Mouse (Mus musculus) lung, adult 2 months (tissue): ENCODE measurements around the gene Sntg2.

ENCODE experiments used
- CTCF ChIP-seq: fragments of 200-500 bp; IDR thresholded peaks from 2 replicates; pipeline ENCODE4 v1.5.1; 2011; ENCODE audit warnings: mild to moderate bottlenecking, low read length, control low read depth; ENCODE audit not compliant: insufficient read depth
- POLR2A ChIP-seq: fragments of 200-500 bp; IDR thresholded peaks from 2 replicates; pipeline ENCODE4 v1.6.1; 2011; ENCODE audit warnings: low read depth, mild to moderate bottlenecking, control low read depth, low read length, borderline replicate concordance; ENCODE audit errors: extremely low read depth

DNA sequence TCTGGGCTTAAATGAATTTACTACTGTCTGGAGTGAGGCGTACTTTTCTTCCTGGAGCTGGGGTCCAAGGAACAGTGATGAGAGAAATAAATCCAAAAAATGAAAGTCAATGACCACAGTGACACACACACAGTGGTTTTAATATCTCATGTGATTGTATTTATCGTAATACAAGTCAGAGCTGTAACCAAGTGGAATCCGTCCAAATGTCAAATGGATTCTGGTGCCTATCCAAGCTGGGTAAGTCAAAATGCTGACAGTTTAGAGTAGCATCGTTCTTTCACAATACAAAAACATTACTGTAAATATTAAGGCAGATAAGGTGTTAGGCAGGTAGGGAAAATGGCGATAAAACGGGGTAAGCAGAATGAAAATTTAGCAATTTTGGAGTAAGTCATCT, 4.0 kb downstream of the Sntg2 start:
- TF ChIP-seq POLR2A (no peak), CTCF (no peak)
